Mouse (Mus musculus) thymus, adult 2 months (tissue): ENCODE data around the gene Mrpl27. TPM values are rescaled to one million over a fixed set of nuclear protein-coding genes. Genes with fewer than 3 reads are reported as not detected.
A peak's percentile ranks its signal among the peaks of the same experiment; 100 is the strongest.

Source experiments
- DNase-seq: peaks from one replicate; pipeline ENCODE4 v3.0.0; 2021
- H3K27ac ChIP-seq: fragments of 200-500 bp; 2 replicates; pipeline ENCODE4 v1.5.1; 2012; ENCODE audit warnings: low read length, control low read depth; ENCODE audit not compliant: control insufficient read depth, insufficient read depth
- H3K27me3 ChIP-seq: fragments of 200-500 bp; 2 replicates; pipeline ENCODE4 v1.6.1; 2012; ENCODE audit warnings: mild to moderate bottlenecking, low read length, moderate library complexity, mixed read lengths; ENCODE audit not compliant: control insufficient read depth, insufficient read depth
- H3K36me3 ChIP-seq: fragments of 200-500 bp; 2 replicates; pipeline ENCODE4 v1.6.1; 2012; ENCODE audit warnings: mild to moderate bottlenecking, low read length, moderate library complexity; ENCODE audit not compliant: control insufficient read depth, insufficient read depth
- H3K4me1 ChIP-seq: fragments of 200-500 bp; replicated peaks from 2 replicates; pipeline ENCODE4 v1.6.1; 2012; ENCODE audit warnings: low read length; ENCODE audit not compliant: control insufficient read depth, insufficient read depth
- H3K4me3 ChIP-seq: fragments of 200-500 bp; 2 replicates; pipeline ENCODE4 v1.5.1; 2012; ENCODE audit warnings: mild to moderate bottlenecking, low read length, control low read depth, moderate library complexity; ENCODE audit not compliant: control insufficient read depth, insufficient read depth
- CTCF ChIP-seq: fragments of 200-500 bp; IDR thresholded peaks from 2 replicates; pipeline ENCODE4 v1.5.1; 2012; ENCODE audit warnings: mild to moderate bottlenecking, control low read depth, low read length, moderate library complexity, borderline replicate concordance; ENCODE audit not compliant: control insufficient read depth, poor library complexity, insufficient read depth; ENCODE audit errors: extremely low read depth
- POLR2A ChIP-seq: fragments of 200-500 bp; IDR thresholded peaks from 2 replicates; pipeline ENCODE4 v1.6.1; 2012; ENCODE audit warnings: mild to moderate bottlenecking, low read length, control low read depth, moderate library complexity; ENCODE audit not compliant: control insufficient read depth, poor library complexity, insufficient read depth; ENCODE audit errors: extremely low read depth
- WGBS: fragments of 180-500 bp; shearing (Covaris S2); methylation state at CpG from one replicate; pipeline ENCODE4 v1.1.7; 2018; 5-methylcytosine and 5-hydroxymethylcytosine counted together
- polyA plus RNA-seq: library from polyadenylated mRNA; depleted of rRNA; stranded (reverse); fragments of >200 nt; gene quantifications from 2 replicates; pipeline ENCODE4 v1.2.3, GENCODE M21; 2012; rRNA removed

Gene Mrpl27
- 33.9 and 34.7 TPM in 2 replicates for polyA plus RNA-seq

DNA sequence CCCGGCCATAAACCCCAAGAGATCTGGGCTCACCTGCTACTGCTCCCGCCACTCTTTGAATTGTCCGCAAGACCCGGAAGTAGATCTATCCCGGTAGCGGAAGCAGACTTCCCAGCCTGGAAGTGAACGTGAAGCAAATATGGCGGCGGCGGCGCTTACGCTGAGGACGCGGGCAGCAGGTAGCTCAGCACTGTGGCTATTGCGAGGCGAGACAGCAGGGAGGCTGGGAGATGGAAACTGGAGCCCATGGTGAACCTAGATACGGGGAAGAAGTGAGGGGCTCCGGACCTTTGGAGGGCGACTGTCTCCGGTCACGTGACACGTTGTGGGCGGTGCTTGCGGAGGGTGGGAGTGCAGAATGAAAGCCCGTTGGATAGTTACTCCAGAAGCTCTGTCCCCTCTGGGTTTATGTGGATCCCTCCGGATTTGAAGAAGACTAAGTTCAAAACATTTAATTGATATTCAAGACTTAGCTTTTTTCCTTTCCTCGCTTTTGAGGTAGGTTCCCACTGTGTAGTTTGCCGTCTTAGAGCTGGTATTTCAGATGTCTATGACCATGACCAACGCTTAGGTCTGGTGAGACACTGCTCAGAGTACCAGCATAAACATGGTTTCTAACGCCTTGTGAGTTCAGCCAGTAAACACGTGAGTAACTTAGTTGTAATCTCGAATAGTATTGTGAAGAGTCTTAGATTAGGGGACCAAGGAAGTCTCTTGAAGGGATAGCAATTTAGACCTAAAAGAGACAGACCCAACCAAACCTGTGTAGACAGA, at the start of gene Mrpl27, which contains the start of gene Eme1:
Mrpl27 (plus strand) TSS at position 105 of the 774 bp plus-strand sequence.
Eme1 (minus strand) TSS at position 302 of the 774 bp plus-strand sequence.
- WGBS, result under 1% methylated on average over 32 of the region's 32 CpGs
- Histone ChIP-seq H3K4me1 (peaks cover 2% of the 10 kb centered on the region; the same call in 1 of the 2 replicates), H3K4me3 (peak within 1 kb of the TSS; percentile 83), H3K27me3 (no peaks in the 10 kb centered on the region), H3K27ac (peak within 1 kb of the TSS; percentile 68), H3K36me3 (peaks cover 8% of the 10 kb centered on the region)
- TF ChIP-seq CTCF (peak; percentile 50; the same call in 1 of the 2 replicates), POLR2A (peak; percentile 60)
- peak; percentile 89 for DNase-seq

DNA sequence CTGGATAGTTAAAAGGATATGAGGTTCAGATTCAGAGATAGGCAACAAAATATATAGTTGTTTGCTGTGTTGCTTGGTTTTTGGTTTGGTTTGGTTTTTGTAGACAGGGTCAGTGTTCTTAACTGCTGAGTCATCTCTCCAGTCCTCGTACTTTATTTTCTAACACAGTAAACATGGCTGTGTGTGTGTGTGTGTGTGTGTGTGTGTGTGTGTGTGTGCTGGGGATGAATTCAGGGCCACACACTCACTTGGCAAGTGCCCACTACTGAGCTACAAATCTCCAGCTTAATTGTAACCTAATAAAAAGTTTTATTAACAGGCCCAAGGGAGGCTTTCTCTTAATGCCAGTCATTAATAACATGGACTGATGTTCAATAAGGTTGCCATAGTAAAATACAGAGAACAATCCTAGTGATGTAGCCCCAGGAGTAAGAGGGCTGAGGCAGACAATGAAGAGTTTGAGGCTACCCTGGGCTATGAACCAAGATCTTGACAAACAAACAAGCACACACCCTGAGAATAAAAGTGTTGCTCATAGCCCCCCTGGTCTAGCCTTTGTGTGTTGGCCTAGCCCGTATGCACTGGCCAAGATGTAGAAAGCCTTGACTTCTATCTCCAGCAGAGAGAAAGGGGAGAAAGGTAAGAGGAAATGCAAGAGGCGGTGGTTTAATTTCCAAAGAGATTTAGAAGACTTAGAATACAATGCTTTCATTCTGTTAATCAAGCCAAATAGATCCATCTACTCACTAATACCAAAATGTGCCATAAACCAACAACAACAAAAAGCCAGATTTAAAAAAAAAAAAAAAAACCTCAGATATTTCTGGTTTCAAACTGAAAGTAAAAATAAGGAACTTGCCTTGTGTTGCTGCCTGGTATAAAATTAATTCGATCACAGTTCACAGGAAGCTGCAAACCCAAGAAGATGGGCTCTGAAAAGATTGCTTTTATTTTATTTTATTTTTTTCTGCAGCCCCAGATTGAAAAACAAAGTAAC, 42.5 kb upstream of the Mrpl27 start:
- no peaks in the 10 kb centered on the region for H3K36me3 ChIP-seq
- H3K4me1 ChIP-seq, result peaks cover 3% of the 10 kb centered on the region; the same call in 1 of the 2 replicates
- WGBS, result 51% methylated on average over 4 of the region's 4 CpGs
- H3K27ac ChIP-seq, result no peak overlapping the region
- H3K4me3 ChIP-seq, result no peak overlapping the region
- DNase-seq, result no peak
- no peaks in the 10 kb centered on the region for H3K27me3 ChIP-seq
- TF ChIP-seq POLR2A (no peak), CTCF (no peak)

DNA sequence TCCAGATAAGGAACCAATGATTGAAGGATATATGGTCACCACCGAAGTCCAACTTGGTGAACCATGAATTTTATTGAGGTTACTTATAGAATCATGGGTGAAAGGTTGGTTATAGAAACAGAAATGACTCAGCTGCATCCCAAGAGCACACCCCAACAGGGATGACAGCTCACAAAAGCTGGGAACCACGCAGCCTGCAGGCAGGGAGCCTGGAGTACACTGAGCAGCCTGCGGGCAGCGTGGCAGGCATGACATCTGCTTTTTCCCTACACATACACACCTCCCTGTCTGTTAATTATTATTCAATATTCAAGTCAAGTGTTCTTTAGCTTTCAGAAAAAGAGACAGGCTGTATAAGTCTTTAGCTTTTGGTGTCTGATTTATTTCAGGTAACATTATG, 39.0 kb upstream of the Mrpl27 start:
- no peak for TF ChIP-seq CTCF
- TF ChIP-seq POLR2A, result no peak
- Histone ChIP-seq H3K27me3 (no peaks in the 10 kb centered on the region), H3K4me3 (no peak overlapping the region), H3K27ac (no peak overlapping the region), H3K36me3 (no peaks in the 10 kb centered on the region), H3K4me1 (peaks cover 3% of the 10 kb centered on the region; the same call in 1 of the 2 replicates)
- DNase-seq, result no peak
- 96% methylated on average over 4 of the region's 4 CpGs for WGBS

DNA sequence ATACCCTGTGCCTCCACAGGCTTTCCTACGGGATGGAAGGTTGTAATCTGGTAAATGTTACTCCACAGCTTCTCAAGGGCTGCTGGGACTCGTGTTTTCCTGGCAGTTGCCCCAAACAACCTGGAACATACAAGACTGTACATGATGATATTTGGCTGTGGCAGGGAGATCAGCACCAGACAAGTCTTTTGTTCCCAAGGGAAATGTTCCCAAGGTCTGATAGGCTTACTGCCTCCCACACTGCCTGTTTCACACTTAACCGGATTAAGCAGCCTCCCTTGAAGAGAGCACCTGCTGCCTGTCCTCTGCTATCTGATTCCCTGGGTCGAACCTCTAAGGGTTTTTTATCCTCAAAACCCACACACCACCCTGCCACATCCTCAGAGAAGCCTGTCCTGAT, 38.1 kb upstream of the Mrpl27 start:
- Histone ChIP-seq H3K27ac (no peak overlapping the region), H3K4me1 (peaks cover 3% of the 10 kb centered on the region; the same call in 1 of the 2 replicates), H3K27me3 (no peaks in the 10 kb centered on the region), H3K4me3 (no peak overlapping the region), H3K36me3 (no peaks in the 10 kb centered on the region)
- no peak for DNase-seq
- no peak for TF ChIP-seq CTCF
- TF ChIP-seq POLR2A, result no peak
- 43% methylated on average over 4 of the region's 4 CpGs for WGBS

DNA sequence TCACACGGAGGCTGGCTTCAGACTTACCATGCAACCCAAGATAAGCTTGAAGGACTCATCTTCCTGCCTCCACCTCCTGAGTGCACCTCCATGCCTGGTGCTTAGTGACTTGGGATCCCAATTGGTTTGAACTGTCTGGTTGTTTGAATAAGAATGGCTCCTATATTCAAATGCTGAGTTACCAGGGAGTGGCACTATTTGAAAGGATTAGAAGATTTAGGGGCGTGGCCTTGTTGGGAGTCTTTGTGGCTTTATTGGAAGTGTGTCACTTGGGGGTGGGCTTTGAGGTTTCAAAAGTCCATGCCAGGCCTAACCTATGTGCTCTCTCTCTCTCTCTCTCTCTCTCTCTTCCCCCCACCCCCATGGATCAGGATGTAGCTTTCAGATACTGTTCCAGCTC, 35.9 kb upstream of the Mrpl27 start:
- Histone ChIP-seq H3K27me3 (no peaks in the 10 kb centered on the region), H3K27ac (no peak overlapping the region), H3K36me3 (no peaks in the 10 kb centered on the region), H3K4me3 (no peak overlapping the region), H3K4me1 (peaks cover 3% of the 10 kb centered on the region; the same call in 1 of the 2 replicates)
- no peak for TF ChIP-seq POLR2A
- 98% methylated on average over 2 of the region's 2 CpGs for WGBS
- DNase-seq, result no peak

DNA sequence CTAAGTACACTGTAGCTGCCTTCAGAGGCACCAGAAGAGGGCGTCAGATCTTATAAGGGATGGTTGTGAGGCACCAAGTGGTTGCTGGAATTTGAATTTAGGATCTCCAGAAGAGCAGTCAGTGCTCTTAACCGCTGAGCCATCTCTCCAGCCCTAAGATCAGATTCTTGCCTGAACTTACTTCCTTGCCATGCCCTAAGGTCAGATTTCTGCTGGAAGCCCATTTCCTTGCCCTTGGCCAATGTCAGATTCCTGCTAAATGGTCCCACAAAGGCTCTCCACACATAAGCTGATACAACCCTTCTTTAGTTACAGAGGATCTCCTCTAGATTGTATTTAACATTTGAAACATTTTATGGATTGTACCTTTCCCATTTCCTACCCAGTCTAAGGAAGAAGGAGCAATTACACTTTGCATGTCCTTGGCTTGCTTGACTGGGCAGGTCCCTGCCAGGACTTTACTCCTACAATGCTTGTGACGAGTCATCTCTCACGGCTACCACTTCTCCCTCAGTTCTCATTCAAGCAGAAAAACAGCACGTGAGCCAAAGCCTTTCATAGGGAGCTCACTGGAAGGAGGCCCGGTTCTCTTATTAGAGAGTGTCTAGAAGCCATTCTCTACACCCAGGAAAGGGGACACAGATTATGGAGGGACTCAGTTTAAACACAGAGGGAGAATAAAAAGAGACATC, 32.7 kb upstream of the Mrpl27 start:
- Histone ChIP-seq H3K36me3 (no peaks in the 10 kb centered on the region), H3K27ac (no peak overlapping the region), H3K27me3 (no peaks in the 10 kb centered on the region), H3K4me1 (no peaks in the 10 kb centered on the region), H3K4me3 (no peak overlapping the region)
- no peak for TF ChIP-seq POLR2A
- TF ChIP-seq CTCF, result no peak
- 83% methylated on average over 6 of the region's 6 CpGs for WGBS
- DNase-seq, result no peak
